ENCODE assay signal across 20 mouse cellular contexts in the genomic region with DNA sequence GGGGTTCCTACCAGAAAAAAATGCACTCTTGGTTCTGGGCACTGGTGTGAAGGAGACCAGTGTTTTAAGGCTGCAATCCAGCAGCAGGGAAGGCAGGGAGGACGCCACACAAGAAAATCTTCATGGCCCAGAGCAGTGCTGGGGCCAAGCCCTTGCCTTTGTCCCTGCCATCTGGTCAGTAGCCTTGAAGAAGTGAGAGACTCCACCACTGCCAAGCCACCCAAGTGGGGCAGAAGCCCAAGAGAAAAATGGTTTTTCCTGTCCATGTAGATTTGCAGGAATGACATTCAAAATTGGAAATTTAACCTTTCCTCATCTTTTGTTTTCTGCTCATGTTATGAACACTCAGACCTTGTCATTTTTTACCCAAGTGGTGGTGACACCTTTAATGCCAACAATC. TPM values are rescaled to one million over a fixed set of nuclear protein-coding genes. Genes with fewer than 3 reads are reported as not detected.
DNase-seq lines count a peak whose midpoint lies in the region; ATAC-seq lines count a peak whose summit lies in the region.
"Had no signal": no experiment of that assay in that cellular context is flagged by ENCODE, and none has a peak within 500 bp of the region (broad histone marks: within the 10 kb centered on the region; RNA-seq: fewer than 3 reads in every experiment).

No protein-coding gene starts in this region.

- H3K9ac ChIP-seq in liver, embryonic 12.5 days: no peak overlapping the region
- H3K9ac ChIP-seq: embryonic facial prominence, embryonic 15.5 days; forebrain, embryonic 12.5 days had no signal

- ATAC-seq in liver, embryonic 12.5 days: no peak
- ATAC-seq: forebrain, embryonic 14.5 days; forebrain, embryonic 16.5 days had no signal

- H3K27ac ChIP-seq in heart, embryonic 10.5 days: no peak overlapping the region
- peak overlapping the region; percentile 68 for H3K27ac ChIP-seq in brown adipose tissue, adult 24 weeks (replicated peaks; ENCODE audit: low read depth, low read length)
- no peak overlapping the region for H3K27ac ChIP-seq in liver, embryonic 12.5 days
- H3K27ac ChIP-seq: embryonic facial prominence, embryonic 13.5 days; embryonic facial prominence, embryonic 15.5 days; forebrain, embryonic 10.5 days; forebrain, embryonic 12.5 days had no signal

- no peak overlapping the region for H3K4me3 ChIP-seq in heart, embryonic 10.5 days
- no peak overlapping the region for H3K4me3 ChIP-seq in brown adipose tissue, adult 24 weeks (ENCODE audit: insufficient read depth, low read depth, low read length)
- H3K4me3 ChIP-seq in liver, embryonic 12.5 days: no peak overlapping the region
- H3K4me3 ChIP-seq: embryonic facial prominence, embryonic 13.5 days; embryonic facial prominence, embryonic 15.5 days; erythroblast, embryonic 14.5 days; forebrain, embryonic 10.5 days; forebrain, embryonic 12.5 days had no signal

- 76% methylated on average over 1 of the region's 1 CpGs for WGBS in heart, embryonic 10.5 days
- 53% methylated on average over 1 of the region's 1 CpGs for WGBS in liver, embryonic 12.5 days (ENCODE audit: insufficient replicate concordance)

- peaks cover 25% of the 10 kb centered on the region; the same call in 1 of the 2 replicates for H3K27me3 ChIP-seq in heart, embryonic 10.5 days (ENCODE audit: insufficient read depth, poor library complexity, severe bottlenecking)
- peaks cover 52% of the 10 kb centered on the region for H3K27me3 ChIP-seq in liver, embryonic 12.5 days (replicated peaks)
- H3K27me3 ChIP-seq: embryonic facial prominence, embryonic 15.5 days had no signal

- no peaks in the 10 kb centered on the region for H3K36me3 ChIP-seq in heart, embryonic 10.5 days
- H3K36me3 ChIP-seq in liver, embryonic 12.5 days: no peaks in the 10 kb centered on the region
- H3K36me3 ChIP-seq: embryonic facial prominence, embryonic 13.5 days; embryonic facial prominence, embryonic 15.5 days; forebrain, embryonic 10.5 days had no signal

- DNase-seq in heart, embryonic 10.5 days (ENCODE audit: low spot score): peak; percentile 30
- no peak for DNase-seq in heart, postnatal 4 days
- DNase-seq in adipocyte (ENCODE audit: low spot score): peak; percentile 59
- DNase-seq: adrenal gland, adult 8-10 months; adrenal gland, postnatal 36 days; cerebellum, adult 11 months; cerebellum, adult 18-20 months; cerebellum, adult 8-10 months; cerebellum, adult 9-11 months; cerebellum, postnatal 36 days; embryo, embryonic 11 days had no signal

- no peaks in the 10 kb centered on the region for H3K9me3 ChIP-seq in heart, embryonic 10.5 days
- H3K9me3 ChIP-seq in liver, embryonic 12.5 days (replicated peaks): no peaks in the 10 kb centered on the region
- H3K9me3 ChIP-seq: embryonic facial prominence, embryonic 13.5 days; embryonic facial prominence, embryonic 15.5 days; forebrain, embryonic 10.5 days; forebrain, embryonic 12.5 days had no signal

- no peak overlapping the region for H3K4me2 ChIP-seq in liver, embryonic 12.5 days
- H3K4me2 ChIP-seq: embryonic facial prominence, embryonic 13.5 days; embryonic facial prominence, embryonic 15.5 days; forebrain, embryonic 12.5 days had no signal

- peaks cover 10% of the 10 kb centered on the region for H3K4me1 ChIP-seq in heart, embryonic 10.5 days
- peaks cover 22% of the 10 kb centered on the region for H3K4me1 ChIP-seq in brown adipose tissue, adult 24 weeks (ENCODE audit: control insufficient read depth, insufficient read depth, insufficient read length, low read length)
- no peaks in the 10 kb centered on the region for H3K4me1 ChIP-seq in liver, embryonic 12.5 days
- H3K4me1 ChIP-seq: embryonic facial prominence, embryonic 13.5 days; embryonic facial prominence, embryonic 15.5 days; forebrain, embryonic 10.5 days; forebrain, embryonic 12.5 days had no signal

RNA-seq across cellular contexts. Expression of a gene that starts 10.8 kb away (rescaled TPM):
- 3.4 and 3.9 TPM in 2 replicates for polyA plus RNA-seq in heart, embryonic 10.5 days (2016; fragmentation: Nextera tagmentation; extraction: Ambion mirVana)
- total RNA-seq in heart, postnatal 4 days (2021): 1 to 10 TPM; 6.0 to 9.1 TPM
- 34.7 and 43.3 TPM in 2 replicates for polyA plus RNA-seq in brown adipose tissue, adult 24 weeks (2012; ENCODE audit: insufficient read depth, insufficient read length, missing spikeins)
- 0.72 and 1.1 TPM in 2 replicates for polyA plus RNA-seq in liver, embryonic 12.5 days (2016; fragmentation: Nextera tagmentation; extraction: Ambion mirVana)
